Mouse (Mus musculus) 3T3-L1 (cell line): ENCODE measurements at regions not wholly inside any gene's neighbourhood (a gene's known extent, or its start where the extent isn't known, plus 50 kb on each side); places are given as distances from the start of the nearest gene placed in this dataset.

Source experiments
- DNase-seq: peaks from one replicate; pipeline ENCODE4 v3.0.0-alpha.2; 2015; ENCODE audit warnings: low read depth, low spot score

DNA sequence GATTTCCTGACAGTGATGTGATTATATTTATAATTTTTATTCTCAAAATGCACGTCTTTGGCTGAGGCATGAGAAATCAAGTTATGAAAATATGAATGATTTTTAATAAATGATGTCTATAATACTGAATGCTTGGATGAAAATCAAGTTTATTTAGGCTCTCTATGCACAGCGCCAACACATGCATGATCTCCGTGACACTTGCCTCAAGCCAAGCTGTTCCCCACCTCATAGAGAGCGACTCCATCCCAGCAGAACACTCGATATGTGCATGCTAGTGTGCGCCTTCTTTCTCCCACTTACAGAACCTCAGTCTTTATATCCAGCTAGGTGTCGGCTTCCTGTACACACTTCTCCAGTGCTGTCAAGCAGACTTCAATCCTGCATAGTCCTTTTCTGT is 139.8 kb upstream of the Gm9833 start:
- DNase-seq = no peak

GRCm38 (mm10) chr3:9957870-9958269 is 130.0 kb upstream of the Gm9833 start:
- no peak for DNase-seq

DNA sequence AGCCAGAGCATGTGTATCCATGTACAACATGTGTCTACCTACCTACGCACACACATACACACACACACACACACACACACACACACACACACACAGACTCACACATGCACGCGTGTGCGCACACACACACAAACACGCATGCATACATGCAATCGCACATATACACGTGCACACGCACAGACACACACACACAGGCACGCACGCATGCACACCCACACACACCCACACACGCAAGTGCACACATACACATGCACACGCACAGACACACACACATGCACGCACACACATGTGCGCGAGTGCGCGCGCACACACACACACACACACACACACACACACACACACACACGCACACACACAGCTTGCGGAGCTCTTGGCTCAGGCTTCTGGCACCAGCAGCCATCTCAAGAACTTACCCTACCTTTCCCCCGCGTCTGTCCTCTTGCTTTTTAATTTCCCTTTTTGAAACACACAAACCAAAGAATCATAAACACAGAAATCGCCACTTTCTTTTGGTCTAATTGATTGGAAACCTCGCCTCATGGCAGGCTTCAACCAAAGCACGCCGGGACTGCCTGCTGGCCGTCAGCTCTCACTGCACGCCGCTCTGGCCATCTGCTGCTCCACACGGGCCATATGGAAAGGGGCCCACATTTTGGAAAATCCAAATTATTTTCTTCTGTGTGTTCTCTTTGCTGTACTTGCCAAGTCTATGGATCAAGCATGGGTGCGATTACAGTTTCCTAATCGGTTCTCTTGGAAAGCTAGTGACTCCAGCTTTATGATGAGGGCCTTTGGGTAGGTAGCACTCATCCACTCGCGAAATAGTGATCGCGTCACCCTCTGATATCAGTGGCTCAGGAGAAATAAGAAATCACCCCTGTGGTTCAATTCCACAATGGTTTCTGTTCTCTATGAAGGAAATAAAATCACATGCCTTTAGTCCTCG is 127.9 kb upstream of the Gm9833 start:
- no peak for DNase-seq

GRCm38 (mm10) chr3:9960696-9961095 is 127.2 kb upstream of the Gm9833 start:
- no peak for DNase-seq
